Mouse (Mus musculus): ENCODE results near the gene Ctf1.

GRCm38 (mm10) chr7:127674977-127675376 lies 37.6 kb upstream of the Ctf1 start:
- TF ChIP-seq CTCF (IDR thresholded peaks at IDR 0.05; ENCODE audit: insufficient read depth, low read length), result peak; percentile 97
- no peak for TF ChIP-seq POLR2A (IDR thresholded peaks at IDR 0.05; ENCODE audit: borderline replicate concordance, extremely low read depth, low read depth, low read length)

All from lung, adult 2 months (tissue).